Mouse (Mus musculus) embryonic facial prominence, embryonic 13.5 days (tissue): Measurements from ENCODE around the gene Stk38. TPM values are rescaled to one million over a fixed set of nuclear protein-coding genes. Genes with fewer than 3 reads are reported as not detected.
"Not testable (repeated sequence)": the region's sequence is repeated elsewhere in the genome, so short reads cannot be mapped to it uniquely, and the experiment has no call there.

ENCODE experiments used
- ATAC-seq: fragments of 200-750 bp; cut with Nextera tagmentation; 2 replicates; pipeline ENCODE4 v1.8.0; 2017; ENCODE audit warnings: low read depth; ENCODE audit not compliant: insufficient number of reproducible peaks, insufficient read depth, low FRiP score, low TSS enrichment
- H3K27ac ChIP-seq: fragments of 300-500 bp; sonication (generic); 2 replicates; pipeline ENCODE4 v1.5.1; 2015; ENCODE audit warnings: moderate library complexity, mild to moderate bottlenecking, inconsistent platforms
- H3K27me3 ChIP-seq: fragments of 300-500 bp; sonication (generic); 2 replicates; pipeline ENCODE4 v1.6.1; 2015; ENCODE audit warnings: mild to moderate bottlenecking, inconsistent platforms
- H3K36me3 ChIP-seq: fragments of 300-500 bp; sonication (generic); 2 replicates; pipeline ENCODE4 v1.6.1; 2015; ENCODE audit warnings: mild to moderate bottlenecking, inconsistent platforms
- H3K4me1 ChIP-seq: fragments of 300-500 bp; sonication (generic); 2 replicates; pipeline ENCODE4 v1.6.1; 2015; ENCODE audit warnings: inconsistent platforms
- H3K4me2 ChIP-seq: fragments of 300-500 bp; sonication (generic); 2 replicates; pipeline ENCODE4 v1.6.1; 2015; ENCODE audit warnings: moderate library complexity, mild to moderate bottlenecking, inconsistent platforms
- H3K4me3 ChIP-seq: fragments of 300-500 bp; sonication (generic); 2 replicates; pipeline ENCODE4 v1.5.1; 2015; ENCODE audit warnings: mild to moderate bottlenecking, inconsistent platforms
- H3K9ac ChIP-seq: fragments of 300-500 bp; sonication (generic); 2 replicates; pipeline ENCODE4 v1.6.1; 2015; ENCODE audit warnings: mild to moderate bottlenecking, inconsistent platforms
- H3K9me3 ChIP-seq: fragments of 300-500 bp; sonication (generic); 2 replicates; pipeline ENCODE4 v1.6.1; 2016; ENCODE audit warnings: inconsistent platforms
- WGBS: fragments of 180-500 bp; shearing (Covaris S2); methylation state at CpG from one replicate; pipeline ENCODE4 v1.1.7; 2015; ENCODE audit warnings: mixed read lengths; 5-methylcytosine and 5-hydroxymethylcytosine counted together
- polyA plus RNA-seq: library from polyadenylated mRNA; unstranded; fragments of >200 nt; fragmentation: Nextera tagmentation; extraction: Ambion mirVana; gene quantifications from 2 replicates; pipeline ENCODE4 v1.2.1, GENCODE M21; 2015

The Stk38 gene
- polyA plus RNA-seq, 1 experiment from 2014 or later: 114 TPM

DNA sequence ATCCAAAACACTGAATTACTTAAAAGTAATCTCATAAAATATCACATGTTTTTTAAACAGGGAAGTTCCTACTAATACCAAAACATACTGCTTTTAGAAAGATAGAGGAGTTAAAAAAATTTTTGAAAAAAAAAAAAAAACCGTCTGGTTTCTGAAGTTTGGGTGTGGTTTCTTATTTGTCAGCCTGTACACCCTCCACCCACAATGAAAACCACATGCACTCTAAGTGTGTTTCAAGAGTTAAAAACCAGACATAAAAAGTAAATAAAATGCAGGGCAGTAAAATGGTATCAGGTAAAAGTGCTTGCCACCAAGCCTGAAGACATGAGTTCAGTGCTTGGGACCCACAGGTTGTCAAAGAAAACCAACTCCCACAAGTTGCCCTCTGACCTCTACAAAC, 4.1 kb downstream of the Stk38 start:
- WGBS: 32% methylated on average over 1 of the region's 1 CpGs
- Histone ChIP-seq H3K9me3 (no peaks in the 10 kb centered on the region), H3K4me3 (no peak overlapping the region), H3K27ac (no peak overlapping the region), H3K4me2 (no peak overlapping the region), H3K9ac (no peak overlapping the region), H3K4me1 (peaks cover 22% of the 10 kb centered on the region), H3K36me3 (peaks cover 35% of the 10 kb centered on the region), H3K27me3 (no peaks in the 10 kb centered on the region)
- ATAC-seq: no peak

DNA sequence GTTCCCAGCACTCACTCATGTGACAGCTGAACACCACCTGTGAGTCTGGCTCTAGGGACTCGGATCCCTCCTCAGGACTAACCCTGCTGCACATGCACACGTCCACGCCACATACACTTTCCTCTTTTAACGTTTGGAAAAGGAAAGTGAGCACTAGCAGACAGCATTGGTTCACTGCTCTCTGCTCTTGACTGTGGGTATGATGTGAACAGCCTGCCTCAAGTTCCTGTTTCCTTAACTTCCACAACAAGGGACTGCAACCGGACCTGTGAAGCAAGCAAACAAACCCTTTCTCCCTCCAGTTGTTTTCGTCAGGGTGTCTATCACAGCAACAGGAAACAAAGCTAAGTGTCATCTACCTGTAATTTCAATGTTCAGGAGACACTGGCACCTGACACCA, 7.3 kb downstream of the Stk38 start:
- no peak overlapping the region for H3K4me2 ChIP-seq
- H3K4me3 ChIP-seq: no peak overlapping the region
- H3K27ac ChIP-seq: no peak overlapping the region
- no peak for ATAC-seq
- H3K36me3 ChIP-seq: peaks cover 57% of the 10 kb centered on the region
- no peaks in the 10 kb centered on the region for H3K27me3 ChIP-seq
- no peaks in the 10 kb centered on the region for H3K9me3 ChIP-seq
- H3K4me1 ChIP-seq: peaks cover 6% of the 10 kb centered on the region
- WGBS: 87% methylated on average over 6 of the region's 6 CpGs
- H3K9ac ChIP-seq: no peak overlapping the region

- WGBS: 86% methylated on average over 4 of the region's 4 CpGs
- no peaks in the 10 kb centered on the region for H3K9me3 ChIP-seq
- no peak overlapping the region for H3K27ac ChIP-seq
- ATAC-seq: no peak
- no peaks in the 10 kb centered on the region for H3K4me1 ChIP-seq
- no peak overlapping the region for H3K4me3 ChIP-seq
- H3K27me3 ChIP-seq: no peaks in the 10 kb centered on the region
- peaks cover 69% of the 10 kb centered on the region for H3K36me3 ChIP-seq
- H3K9ac ChIP-seq: no peak overlapping the region
- H3K4me2 ChIP-seq: no peak overlapping the region
These were observed 13.2 kb downstream of the Stk38 start for GRCm38 (mm10) chr17:28994615-28995014.

- not testable (repeated sequence) for H3K9ac ChIP-seq, H3K4me1 ChIP-seq, H3K4me2 ChIP-seq, H3K4me3 ChIP-seq, H3K9me3 ChIP-seq, H3K27me3 ChIP-seq, ATAC-seq, H3K27ac ChIP-seq
- WGBS: 100% methylated on average over 1 of the region's 1 CpGs
- H3K36me3 ChIP-seq: peaks cover 67% of the 10 kb centered on the region
These were observed 14.8 kb downstream of the Stk38 start for GRCm38 (mm10) chr17:28993004-28993403.

- Histone ChIP-seq H3K4me1 (no peaks in the 10 kb centered on the region), H3K4me3 (no peak overlapping the region), H3K4me2 (no peak overlapping the region), H3K27me3 (no peaks in the 10 kb centered on the region), H3K9ac (no peak overlapping the region), H3K27ac (no peak overlapping the region), H3K9me3 (no peaks in the 10 kb centered on the region), H3K36me3 (peaks cover 67% of the 10 kb centered on the region)
- WGBS: 75% methylated on average over 7 of the region's 7 CpGs
- no peak for ATAC-seq
These were observed 15.7 kb downstream of the Stk38 start for GRCm38 (mm10) chr17:28992105-28992504.

DNA sequence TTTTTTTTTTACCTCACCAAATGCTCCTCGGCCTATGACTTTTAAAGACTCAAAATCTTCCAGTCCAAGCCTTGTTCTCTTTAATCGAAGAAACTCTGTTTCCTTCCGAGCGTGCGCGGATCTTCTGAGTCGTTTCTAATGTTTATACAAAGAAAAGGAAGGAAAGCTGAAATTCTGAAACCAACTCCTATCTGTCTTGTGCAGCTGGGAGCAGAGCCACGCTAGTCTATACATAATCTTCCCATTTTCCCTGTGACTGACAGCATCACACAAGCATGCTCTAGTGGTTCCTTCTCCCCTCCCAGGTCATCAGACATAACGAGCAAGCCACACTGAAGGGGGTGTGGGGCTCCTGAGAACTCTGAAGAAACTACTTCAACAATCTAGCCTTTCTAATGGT, 16.5 kb downstream of the Stk38 start:
- H3K27me3 ChIP-seq: no peaks in the 10 kb centered on the region
- H3K4me3 ChIP-seq: no peak overlapping the region
- no peak overlapping the region for H3K9ac ChIP-seq
- no peak overlapping the region for H3K27ac ChIP-seq
- ATAC-seq: no peak
- WGBS: 89% methylated on average over 9 of the region's 9 CpGs
- no peaks in the 10 kb centered on the region for H3K4me1 ChIP-seq
- peaks cover 70% of the 10 kb centered on the region for H3K36me3 ChIP-seq
- no peak overlapping the region for H3K4me2 ChIP-seq
- H3K9me3 ChIP-seq: no peaks in the 10 kb centered on the region

DNA sequence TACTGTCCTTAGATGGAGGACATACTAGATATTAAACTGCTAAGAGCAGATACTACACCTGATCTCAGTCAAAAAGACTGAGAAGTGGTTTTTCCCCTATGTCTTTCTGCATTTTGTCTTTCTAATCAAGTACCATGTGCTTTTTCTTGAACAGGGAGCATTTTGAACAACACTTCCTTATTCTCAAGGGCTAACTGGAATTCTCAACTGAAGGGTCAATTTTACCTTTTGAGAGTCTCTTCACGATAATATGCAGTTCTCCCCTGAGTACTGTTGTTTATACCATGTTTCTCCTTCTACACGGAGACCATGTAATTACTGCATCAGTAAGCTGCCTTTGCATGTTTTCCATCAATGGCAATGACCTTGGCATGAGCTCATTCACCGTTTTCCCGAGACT, 17.7 kb downstream of the Stk38 start:
- Histone ChIP-seq H3K9ac (no peak overlapping the region), H3K27me3 (no peaks in the 10 kb centered on the region), H3K4me2 (no peak overlapping the region), H3K4me3 (no peak overlapping the region), H3K4me1 (no peaks in the 10 kb centered on the region), H3K36me3 (peaks cover 79% of the 10 kb centered on the region), H3K9me3 (no peaks in the 10 kb centered on the region), H3K27ac (no peak overlapping the region)
- WGBS: 76% methylated on average over 4 of the region's 4 CpGs
- no peak for ATAC-seq

- Histone ChIP-seq H3K4me2 (no peak overlapping the region), H3K9me3 (no peaks in the 10 kb centered on the region), H3K4me3 (no peak overlapping the region), H3K4me1 (no peaks in the 10 kb centered on the region), H3K27me3 (no peaks in the 10 kb centered on the region), H3K9ac (no peak overlapping the region), H3K36me3 (peaks cover 78% of the 10 kb centered on the region), H3K27ac (no peak overlapping the region)
- WGBS: 88% methylated on average over 3 of the region's 3 CpGs
- no peak for ATAC-seq
These were observed 18.8 kb downstream of the Stk38 start for GRCm38 (mm10) chr17:28988996-28989395.

DNA sequence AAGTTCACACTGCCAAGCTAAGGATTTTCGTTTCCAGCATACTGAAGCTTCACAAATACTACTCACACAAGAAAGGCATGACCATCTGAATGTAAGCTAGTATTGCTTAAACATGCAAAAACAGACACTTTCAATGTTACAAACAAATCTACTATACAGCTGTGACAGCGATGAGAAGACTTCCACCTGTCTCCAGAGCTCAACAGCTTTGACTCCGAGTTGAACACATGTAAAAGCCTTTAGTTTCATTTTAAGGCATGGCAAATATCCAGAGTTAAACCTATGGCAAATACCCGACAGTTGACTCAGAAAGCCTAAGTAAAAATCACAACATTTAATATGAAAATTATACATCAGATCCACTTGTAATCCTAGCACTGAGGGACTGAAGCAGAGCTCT, 19.5 kb downstream of the Stk38 start:
- no peak for ATAC-seq
- WGBS: 90% methylated on average over 4 of the region's 4 CpGs
- no peak overlapping the region for H3K4me3 ChIP-seq
- no peak overlapping the region for H3K27ac ChIP-seq
- no peaks in the 10 kb centered on the region for H3K4me1 ChIP-seq
- H3K9me3 ChIP-seq: no peaks in the 10 kb centered on the region
- H3K36me3 ChIP-seq: peaks cover 81% of the 10 kb centered on the region
- no peak overlapping the region for H3K4me2 ChIP-seq
- H3K9ac ChIP-seq: no peak overlapping the region
- no peaks in the 10 kb centered on the region for H3K27me3 ChIP-seq

- WGBS: 75% methylated on average over 4 of the region's 4 CpGs
- no peak overlapping the region for H3K4me2 ChIP-seq
- H3K9ac ChIP-seq: no peak overlapping the region
- no peak overlapping the region for H3K27ac ChIP-seq
- no peak overlapping the region for H3K4me3 ChIP-seq
- peaks cover 86% of the 10 kb centered on the region for H3K36me3 ChIP-seq
- no peak for ATAC-seq
- no peaks in the 10 kb centered on the region for H3K9me3 ChIP-seq
- H3K27me3 ChIP-seq: no peaks in the 10 kb centered on the region
- 0 out of 2 replicates have a peak, but pooled peaks cover 3% of the 10 kb centered on the region for H3K4me1 ChIP-seq
These were observed 20.1 kb downstream of the Stk38 start for GRCm38 (mm10) chr17:28987713-28988112.

DNA sequence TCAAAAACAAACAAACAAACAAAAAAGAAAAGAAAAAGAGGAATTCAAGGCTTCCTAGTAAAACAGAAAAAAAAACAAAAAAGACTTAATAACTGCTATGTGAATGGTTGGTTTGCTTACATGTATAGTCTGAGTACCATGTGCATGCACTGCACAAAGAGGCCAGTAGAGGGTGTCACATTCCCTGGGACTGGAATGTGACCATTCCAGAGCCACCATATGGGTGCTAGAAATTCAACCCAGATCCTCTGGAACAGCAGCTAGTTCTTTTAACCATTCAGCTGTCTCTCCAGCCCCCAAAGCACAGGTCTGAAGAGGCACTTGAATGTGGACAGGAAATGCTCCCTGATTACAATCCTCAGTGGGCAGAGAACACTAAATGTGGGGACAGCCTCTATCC, 21.0 kb downstream of the Stk38 start:
- Histone ChIP-seq H3K9ac (no peak overlapping the region), H3K27ac (no peak overlapping the region), H3K4me1 (0 out of 2 replicates have a peak, but pooled peaks cover 3% of the 10 kb centered on the region), H3K4me3 (no peak overlapping the region), H3K27me3 (no peaks in the 10 kb centered on the region), H3K36me3 (peaks cover 93% of the 10 kb centered on the region), H3K9me3 (no peaks in the 10 kb centered on the region), H3K4me2 (no peak overlapping the region)
- no peak for ATAC-seq

- peaks cover 88% of the 10 kb centered on the region for H3K36me3 ChIP-seq
- no peaks in the 10 kb centered on the region for H3K27me3 ChIP-seq
- ATAC-seq: no peak
- no peak overlapping the region for H3K9ac ChIP-seq
- 0 out of 2 replicates have a peak, but pooled peaks cover 5% of the 10 kb centered on the region for H3K4me1 ChIP-seq
- H3K9me3 ChIP-seq: no peaks in the 10 kb centered on the region
- no peak overlapping the region for H3K4me2 ChIP-seq
- WGBS: 85% methylated on average over 1 of the region's 1 CpGs
- H3K27ac ChIP-seq: no peak overlapping the region
- H3K4me3 ChIP-seq: no peak overlapping the region
These were observed 22.9 kb downstream of the Stk38 start for GRCm38 (mm10) chr17:28984724-28985420.
